Comparison of ENCODE assay signal across 8 mouse cellular contexts in genomic region chr5:107403947-107404684, GRCm38 (mm10). TPM values are rescaled to one million over a fixed set of nuclear protein-coding genes. Genes with fewer than 3 reads are reported as not detected.
DNase-seq lines count a peak whose midpoint lies in the region; ATAC-seq lines count a peak whose summit lies in the region.

No protein-coding gene starts in this region.

- peak overlapping the region; percentile 61 for H3K4me3 ChIP-seq in kidney, embryonic 14.5 days (ENCODE audit: low read length)
- H3K4me3 ChIP-seq in forebrain, embryonic 16.5 days (replicated peaks; ENCODE audit: low read length): peak overlapping the region; percentile 71

- no peaks in the 10 kb centered on the region for H3K36me3 ChIP-seq in kidney, embryonic 14.5 days (ENCODE audit: control insufficient read depth, insufficient read depth, low read length)
- no peaks in the 10 kb centered on the region for H3K36me3 ChIP-seq in forebrain, embryonic 16.5 days (ENCODE audit: control insufficient read depth, insufficient read depth)

- no peaks in the 10 kb centered on the region for H3K9me3 ChIP-seq in kidney, embryonic 14.5 days (ENCODE audit: control insufficient read depth, low read length)
- H3K9me3 ChIP-seq in forebrain, embryonic 16.5 days (ENCODE audit: control insufficient read depth, low read length): no peaks in the 10 kb centered on the region

- H3K4me2 ChIP-seq in kidney, embryonic 14.5 days (replicated peaks; ENCODE audit: low read depth, low read length): peak overlapping the region; percentile 99
- H3K4me2 ChIP-seq in forebrain, embryonic 16.5 days (ENCODE audit: low read length): peak overlapping the region; percentile 96

- ATAC-seq in kidney, embryonic 14.5 days (ENCODE audit: low FRiP score, low TSS enrichment): no peak; the same call in 1 of the 2 replicates
- ATAC-seq in forebrain, embryonic 16.5 days: no peak; the same call in 1 of the 2 replicates
- no peak for ATAC-seq in erythroid progenitor cell, adult 5-6 weeks (replicated peaks; ENCODE audit: low FRiP score, poor library complexity, severe bottlenecking)

- no peak for DNase-seq in kidney, postnatal 14 days
- DNase-seq in cerebellum, adult 11-12 months: peak; percentile 69
- peak; percentile 63 to 65 for DNase-seq in left cerebral cortex, postnatal 36 days (ENCODE audit: low spot score in 2 of 2)
- peak; percentile 63 to 83 for DNase-seq in right cerebral cortex, postnatal 36 days (ENCODE audit: low spot score in 2 of 2)
- DNase-seq in ovary, postnatal 10 days (ENCODE audit: low spot score): no peak

- 27% methylated on average over 12 of the region's 12 CpGs for WGBS in kidney, embryonic 14.5 days
- 23% methylated on average over 12 of the region's 12 CpGs for WGBS in forebrain, embryonic 16.5 days

- peak overlapping the region; percentile 63; the same call in 1 of the 2 replicates for H3K9ac ChIP-seq in kidney, embryonic 14.5 days (ENCODE audit: low read depth, low read length)
- peak overlapping the region; percentile 75 for H3K9ac ChIP-seq in forebrain, embryonic 16.5 days (replicated peaks; ENCODE audit: low read depth, low read length)

- intact Hi-C loops in left cerebral cortex, postnatal 36 days (cut with DNase I): loop anchor here (2.0 kb wide), 1 partner anchor 95 kb away; no protein-coding TSS in a partner anchor

- H3K27me3 ChIP-seq in kidney, embryonic 14.5 days (ENCODE audit: control insufficient read depth, insufficient read depth, low read length): peaks cover 23% of the 10 kb centered on the region
- peaks cover 8% of the 10 kb centered on the region for H3K27me3 ChIP-seq in forebrain, embryonic 16.5 days (replicated peaks; ENCODE audit: control insufficient read depth, insufficient read depth, low read length)

- no peak overlapping the region for H3K27ac ChIP-seq in kidney, embryonic 14.5 days (ENCODE audit: low read depth, low read length)
- H3K27ac ChIP-seq in forebrain, embryonic 16.5 days (ENCODE audit: low read length): no peak overlapping the region

- H3K4me1 ChIP-seq in kidney, embryonic 14.5 days (ENCODE audit: control insufficient read depth, insufficient read depth, low read length): peaks cover 5% of the 10 kb centered on the region; the same call in 1 of the 2 replicates
- H3K4me1 ChIP-seq in forebrain, embryonic 16.5 days (replicated peaks; ENCODE audit: control insufficient read depth, insufficient read depth, low read length): peaks cover 13% of the 10 kb centered on the region

RNA-seq across cellular contexts. Expression of gene Ephx4, which starts 1.6 kb away (rescaled TPM):
- 2.5 and 2.7 TPM in 2 replicates for polyA plus RNA-seq in kidney, embryonic 14.5 days (2014; fragmentation: Nextera tagmentation; extraction: Ambion mirVana)
- polyA plus RNA-seq in forebrain, embryonic 16.5 days (2015; fragmentation: Nextera tagmentation; extraction: Ambion mirVana): 8.0 and 10.5 TPM in 2 replicates
- 10 to 100 TPM; 73.7 to 91.4 TPM for total RNA-seq in left cerebral cortex, postnatal 36 days (2021)
- not detected in 2 replicates for total RNA-seq in erythroid progenitor cell, adult 5-6 weeks (2015; ENCODE audit: low replicate concordance)
- not detected in 2 replicates for total RNA-seq in erythroid progenitor cell, adult 5-6 weeks (2017; ENCODE audit: low replicate concordance)

RNA-seq across cellular contexts. Expression of gene Lpcat2b, which starts 27.2 kb away (rescaled TPM):
- not detected in 2 replicates for polyA plus RNA-seq in kidney, embryonic 14.5 days (2014; fragmentation: Nextera tagmentation; extraction: Ambion mirVana)
- not detected in 2 replicates for polyA plus RNA-seq in forebrain, embryonic 16.5 days (2015; fragmentation: Nextera tagmentation; extraction: Ambion mirVana)
- under 1 TPM in 1 of 2 experiments, not detected in 1; 0.18 TPM for total RNA-seq in left cerebral cortex, postnatal 36 days (2021)
- not detected in 2 replicates for total RNA-seq in erythroid progenitor cell, adult 5-6 weeks (2015; ENCODE audit: low replicate concordance)
- 0.45 TPM in 1 of 2 replicates, not detected in the other for total RNA-seq in erythroid progenitor cell, adult 5-6 weeks (2017; ENCODE audit: low replicate concordance)

RNA-seq across cellular contexts. Expression of gene Btbd8, which starts 33.7 kb away (rescaled TPM):
- 4.0 and 4.1 TPM in 2 replicates for polyA plus RNA-seq in kidney, embryonic 14.5 days (2014; fragmentation: Nextera tagmentation; extraction: Ambion mirVana)
- polyA plus RNA-seq in forebrain, embryonic 16.5 days (2015; fragmentation: Nextera tagmentation; extraction: Ambion mirVana): 31.5 and 34.4 TPM in 2 replicates
- 100 to 1,000 TPM; 159 to 177 TPM for total RNA-seq in left cerebral cortex, postnatal 36 days (2021)
- 4.7 and 11.3 TPM in 2 replicates for total RNA-seq in erythroid progenitor cell, adult 5-6 weeks (2015; ENCODE audit: low replicate concordance)
- total RNA-seq in erythroid progenitor cell, adult 5-6 weeks (2017; ENCODE audit: low replicate concordance): 6.4 and 8.7 TPM in 2 replicates

Comparison
In these comparisons a context has a peak if more than half of its experiments do, and no peak if none do; other contexts are left out.
1. DNase-seq: peak in cerebellum, adult 11-12 months (single experiment), left cerebral cortex, postnatal 36 days (2 of 2) and right cerebral cortex, postnatal 36 days (2 of 2); none in kidney, postnatal 14 days (single experiment) and ovary, postnatal 10 days (single experiment).
2. RNA of gene Ephx4, which starts 1.6 kb away (total RNA-seq): 73.7 to 91.4 TPM in left cerebral cortex, postnatal 36 days; not detected in erythroid progenitor cell, adult 5-6 weeks; every median in the first group is over 10 times any median in the second.
3. RNA of gene Btbd8, which starts 33.7 kb away (total RNA-seq): 159 to 177 TPM in left cerebral cortex, postnatal 36 days; 4.7 to 11.3 TPM in erythroid progenitor cell, adult 5-6 weeks; every median in the first group is over 10 times any median in the second.